Mouse (Mus musculus): Measurements from ENCODE around the gene G3bp2.
"Not testable (repeated sequence)": the region's sequence is repeated elsewhere in the genome, so short reads cannot be mapped to it uniquely, and the experiment has no call there.

G3bp2 gene

GRCm38 (mm10) chr5:92083417-92084038, at the start of gene G3bp2:
TSS of gene G3bp2 (minus strand) at chr5:92083719.
- DNase-seq (ENCODE audit: low spot score in 2 of 2), result peak; percentile 95

GRCm38 (mm10) chr5:92133006-92133405, 49.5 kb upstream of the G3bp2 start:
- DNase-seq (ENCODE audit: low spot score in 2 of 2), result not testable (repeated sequence)

- no peak for DNase-seq (ENCODE audit: low spot score in 2 of 2)
Measured at GRCm38 (mm10) chr5:92132127-92132526, 48.6 kb upstream of the G3bp2 start.

GRCm38 (mm10) chr5:92130040-92130682, 46.6 kb upstream of the G3bp2 start:
- DNase-seq (ENCODE audit: low spot score in 2 of 2), result no peak

GRCm38 (mm10) chr5:92129321-92129768, 45.8 kb upstream of the G3bp2 start:
- no peak for DNase-seq (ENCODE audit: low spot score in 2 of 2)

- DNase-seq (ENCODE audit: low spot score in 2 of 2), result no peak
Measured at GRCm38 (mm10) chr5:92128570-92128969, 45.1 kb upstream of the G3bp2 start.

- no peak for DNase-seq (ENCODE audit: low spot score in 2 of 2)
Measured at GRCm38 (mm10) chr5:92127751-92128150, 44.2 kb upstream of the G3bp2 start.

- no peak for DNase-seq (ENCODE audit: low spot score in 2 of 2)
Measured at GRCm38 (mm10) chr5:92127141-92127625, 43.7 kb upstream of the G3bp2 start.

GRCm38 (mm10) chr5:92125446-92125845, 41.9 kb upstream of the G3bp2 start:
- no peak for DNase-seq (ENCODE audit: low spot score in 2 of 2)

- DNase-seq (ENCODE audit: low spot score in 2 of 2), result no peak
Measured at GRCm38 (mm10) chr5:92121636-92122035, 38.1 kb upstream of the G3bp2 start.

GRCm38 (mm10) chr5:92117823-92118403, 34.4 kb upstream of the G3bp2 start:
- DNase-seq (ENCODE audit: low spot score in 2 of 2), result peak in 1 of 2 experiments; percentile 48

- DNase-seq (ENCODE audit: low spot score in 2 of 2), result no peak
Measured at GRCm38 (mm10) chr5:92114939-92115338, 31.4 kb upstream of the G3bp2 start.

- DNase-seq (ENCODE audit: low spot score in 2 of 2), result no peak
Measured at GRCm38 (mm10) chr5:92114223-92114622, 30.7 kb upstream of the G3bp2 start.

- DNase-seq (ENCODE audit: low spot score in 2 of 2), result no peak
Measured at GRCm38 (mm10) chr5:92113484-92113883, 30.0 kb upstream of the G3bp2 start.

GRCm38 (mm10) chr5:92112585-92112984, 29.1 kb upstream of the G3bp2 start:
- no peak for DNase-seq (ENCODE audit: low spot score in 2 of 2)

- no peak for DNase-seq (ENCODE audit: low spot score in 2 of 2)
Measured at GRCm38 (mm10) chr5:92112175-92112574, 28.7 kb upstream of the G3bp2 start.

- DNase-seq (ENCODE audit: low spot score in 2 of 2), result no peak
Measured at GRCm38 (mm10) chr5:92110818-92111355, 27.4 kb upstream of the G3bp2 start.

- no peak for DNase-seq (ENCODE audit: low spot score in 2 of 2)
Measured at GRCm38 (mm10) chr5:92107282-92107681, 23.8 kb upstream of the G3bp2 start.

- DNase-seq (ENCODE audit: low spot score in 2 of 2), result no peak
Measured at GRCm38 (mm10) chr5:92106327-92107125, 23.0 kb upstream of the G3bp2 start.

GRCm38 (mm10) chr5:92103816-92104415, 20.4 kb upstream of the G3bp2 start:
- DNase-seq (ENCODE audit: low spot score in 2 of 2), result no peak

GRCm38 (mm10) chr5:92103062-92103461, 19.5 kb upstream of the G3bp2 start:
- no peak for DNase-seq (ENCODE audit: low spot score in 2 of 2)
